Mouse (Mus musculus) midbrain, embryonic 16.5 days (tissue): ENCODE data around the gene Zfp987. TPM values are rescaled to one million over a fixed set of nuclear protein-coding genes. Genes with fewer than 3 reads are reported as not detected.
"Not testable (repeated sequence)": the region's sequence is repeated elsewhere in the genome, so short reads cannot be mapped to it uniquely, and the experiment has no call there.

Experiments used
- ATAC-seq: fragments of 200-750 bp; cut with Nextera tagmentation; 2 replicates; pipeline ENCODE4 v1.8.0; 2017; ENCODE audit warnings: moderate TSS enrichment
- H3K27ac ChIP-seq: fragments of 300-500 bp; sonication (generic); 2 replicates; pipeline ENCODE4 v1.5.1; 2014; ENCODE audit warnings: mild to moderate bottlenecking, low read length, mixed read lengths
- H3K27me3 ChIP-seq: fragments of 300-500 bp; sonication (generic); 2 replicates; pipeline ENCODE4 v1.6.1; 2014; ENCODE audit warnings: low read depth, low read length, mixed read lengths; ENCODE audit not compliant: control insufficient read depth, insufficient read depth
- H3K36me3 ChIP-seq: fragments of 300-500 bp; sonication (generic); 2 replicates; pipeline ENCODE4 v1.6.1; 2014; ENCODE audit warnings: mild to moderate bottlenecking, low read length, moderate library complexity, mixed read lengths; ENCODE audit not compliant: control insufficient read depth, insufficient read depth
- H3K4me1 ChIP-seq: fragments of 300-500 bp; sonication (generic); 2 replicates; pipeline ENCODE4 v1.6.1; 2014; ENCODE audit warnings: mild to moderate bottlenecking, low read length, mixed read lengths; ENCODE audit not compliant: control insufficient read depth, insufficient read depth
- H3K4me2 ChIP-seq: fragments of 300-500 bp; sonication (generic); 2 replicates; pipeline ENCODE4 v1.6.1; 2014; ENCODE audit warnings: mild to moderate bottlenecking, low read length, mixed read lengths
- H3K4me3 ChIP-seq: fragments of 300-500 bp; sonication (generic); 2 replicates; pipeline ENCODE4 v1.5.1; 2014; ENCODE audit warnings: low read depth, mild to moderate bottlenecking, low read length, moderate library complexity, mixed read lengths
- H3K9ac ChIP-seq: fragments of 300-500 bp; sonication (generic); 2 replicates; pipeline ENCODE4 v1.6.1; 2014; ENCODE audit warnings: low read depth, low read length, mixed read lengths
- H3K9me3 ChIP-seq: fragments of 300-500 bp; sonication (generic); replicated peaks from 2 replicates; pipeline ENCODE4 v1.6.1; 2014; ENCODE audit warnings: mild to moderate bottlenecking, low read length, mixed read lengths; ENCODE audit not compliant: control insufficient read depth, poor library complexity, severe bottlenecking
- WGBS: fragments of 180-500 bp; shearing (Covaris S2); extraction: QIAGEN DNeasy Blood & Tissue Kit; methylation state at CpG from one replicate; pipeline ENCODE4 v1.1.7; 2014; 5-methylcytosine and 5-hydroxymethylcytosine counted together
- polyA plus RNA-seq: library from polyadenylated mRNA; unstranded; fragments of >200 nt; fragmentation: Nextera tagmentation; extraction: Ambion mirVana; gene quantifications from 2 replicates; pipeline ENCODE4 v1.2.1, GENCODE M21; 2015

Zfp987 gene
- not detected in 2 replicates for polyA plus RNA-seq

DNA sequence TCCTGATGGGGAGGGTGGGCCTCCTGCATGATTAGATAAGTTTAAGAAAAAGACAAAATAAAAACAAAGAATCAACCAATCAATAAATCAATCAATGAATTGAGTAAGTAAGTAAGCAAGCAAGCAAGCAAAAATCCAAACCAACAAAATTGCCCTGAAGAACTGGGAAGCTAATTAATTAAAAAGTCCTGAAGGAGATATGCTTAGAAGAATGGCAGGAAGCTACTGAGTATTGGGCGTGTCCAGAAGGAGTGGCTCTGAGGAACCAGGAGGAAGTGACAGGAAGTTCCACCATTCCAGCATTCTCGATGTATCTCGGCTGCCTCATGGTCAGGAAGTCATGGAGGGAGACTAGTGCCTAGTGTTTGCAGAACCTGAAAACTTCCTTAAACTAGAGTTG, at the start of gene Zfp987:
Gene Zfp987, plus strand, starts transcription at position 301 of the 400 bp plus-strand sequence.
- H3K36me3 ChIP-seq, H3K9ac ChIP-seq, H3K4me3 ChIP-seq, ATAC-seq, H3K9me3 ChIP-seq, H3K27ac ChIP-seq, H3K4me2 ChIP-seq, H3K4me1 ChIP-seq, H3K27me3 ChIP-seq: not testable (repeated sequence)
- WGBS, result 67% methylated on average over 1 of the region's 3 CpGs

DNA sequence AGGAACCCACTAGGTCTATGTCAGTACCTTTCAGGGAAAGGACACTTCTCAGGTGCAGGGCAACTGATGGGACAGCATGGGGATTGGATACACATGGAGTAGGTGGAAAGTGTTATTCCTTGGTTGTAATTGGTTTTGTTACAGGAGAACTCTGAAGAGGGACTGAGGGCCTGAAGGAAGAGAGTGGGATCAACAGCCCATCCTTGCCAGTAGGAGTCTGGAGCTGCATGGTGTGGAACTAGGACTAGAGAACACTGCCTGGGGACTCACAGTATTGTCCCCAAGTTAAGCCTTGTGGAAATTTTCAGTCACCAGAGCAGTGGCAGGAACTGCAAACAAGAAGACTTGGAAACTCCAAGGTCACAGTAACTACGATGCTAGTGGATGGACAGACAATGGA, 44.6 kb upstream of the Zfp987 start:
- not testable (repeated sequence) for H3K4me2 ChIP-seq, H3K9ac ChIP-seq, ATAC-seq, H3K27ac ChIP-seq, H3K36me3 ChIP-seq, H3K4me3 ChIP-seq, H3K27me3 ChIP-seq, H3K4me1 ChIP-seq
- H3K9me3 ChIP-seq, result peaks cover 28% of the 10 kb centered on the region
- WGBS, result 88% methylated on average over 1 of the region's 1 CpGs

DNA sequence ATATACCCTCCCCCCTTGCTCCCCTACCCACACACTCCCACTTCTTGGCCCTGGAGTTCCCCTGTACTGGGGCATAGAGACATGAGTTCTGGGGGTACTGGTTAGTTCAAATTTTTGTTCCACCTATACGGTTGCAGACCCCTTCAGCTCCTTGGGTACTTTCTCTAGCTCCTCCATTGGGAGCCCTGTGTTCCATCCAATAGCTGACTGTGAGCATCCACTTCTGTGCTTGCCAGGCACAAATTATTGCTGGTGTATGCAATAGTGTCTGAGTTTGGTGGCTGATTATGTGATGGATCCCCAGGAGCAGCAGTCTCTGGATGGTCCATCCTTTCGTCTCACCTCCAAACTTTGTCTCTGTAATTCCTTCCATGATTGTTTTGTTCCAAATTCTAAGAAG, 43.7 kb upstream of the Zfp987 start:
- not testable (repeated sequence) for H3K4me2 ChIP-seq, H3K36me3 ChIP-seq, H3K27me3 ChIP-seq, H3K9ac ChIP-seq, ATAC-seq, H3K27ac ChIP-seq, H3K4me1 ChIP-seq, H3K4me3 ChIP-seq
- WGBS, result 82% methylated on average over 2 of the region's 2 CpGs
- H3K9me3 ChIP-seq, result peaks cover 30% of the 10 kb centered on the region

DNA sequence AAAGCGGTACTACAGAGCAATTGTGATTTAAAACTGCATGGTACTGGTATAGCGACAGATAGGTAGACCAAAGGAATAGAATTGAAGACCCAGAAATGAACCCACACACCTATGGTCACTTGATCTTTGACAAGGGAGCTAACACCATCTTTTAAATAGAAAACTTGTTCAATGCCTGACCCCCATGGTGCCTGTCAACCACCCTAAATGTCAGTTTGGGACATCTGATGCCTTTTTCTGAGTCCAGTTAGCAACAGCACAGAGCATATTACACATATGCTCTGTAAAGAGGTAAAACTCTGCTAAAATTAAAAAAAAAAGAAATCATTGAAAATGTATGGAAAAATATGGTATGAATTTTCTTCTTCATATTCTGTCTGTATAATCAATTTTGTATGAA, 41.8 kb upstream of the Zfp987 start:
- H3K27ac ChIP-seq, result no peak overlapping the region
- no peak for ATAC-seq
- no peak overlapping the region for H3K4me2 ChIP-seq
- H3K36me3 ChIP-seq, result no peaks in the 10 kb centered on the region
- peaks cover 42% of the 10 kb centered on the region for H3K9me3 ChIP-seq
- H3K9ac ChIP-seq, result no peak overlapping the region
- no peak overlapping the region for H3K4me3 ChIP-seq
- H3K4me1 ChIP-seq, result no peaks in the 10 kb centered on the region
- H3K27me3 ChIP-seq, result no peaks in the 10 kb centered on the region
- 75% methylated on average over 2 of the region's 2 CpGs for WGBS

DNA sequence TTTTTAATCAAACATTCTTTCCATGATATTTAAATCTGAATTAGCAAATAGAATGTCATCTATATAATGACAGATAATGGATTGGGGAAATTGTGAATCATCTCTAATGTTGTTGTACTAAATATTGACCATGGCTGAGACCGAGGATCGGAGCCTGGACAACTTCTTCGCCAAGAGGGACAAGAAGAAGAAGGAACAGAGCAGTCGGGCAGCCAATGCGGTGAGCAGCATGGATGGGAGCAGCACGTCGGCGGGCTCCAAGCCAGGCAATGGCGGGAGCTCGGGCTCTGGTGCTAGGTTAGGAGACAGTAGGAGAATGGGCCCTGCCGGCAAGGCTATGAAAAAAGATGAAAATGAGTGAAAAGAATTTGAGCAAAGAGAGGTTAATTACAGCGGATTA, 38.5 kb upstream of the Zfp987 start:
- H3K4me1 ChIP-seq, H3K4me3 ChIP-seq, ATAC-seq, H3K4me2 ChIP-seq, H3K9ac ChIP-seq, H3K36me3 ChIP-seq, H3K27ac ChIP-seq, H3K27me3 ChIP-seq: not testable (repeated sequence)
- peaks cover 38% of the 10 kb centered on the region for H3K9me3 ChIP-seq
- WGBS, result 87% methylated on average over 12 of the region's 12 CpGs

DNA sequence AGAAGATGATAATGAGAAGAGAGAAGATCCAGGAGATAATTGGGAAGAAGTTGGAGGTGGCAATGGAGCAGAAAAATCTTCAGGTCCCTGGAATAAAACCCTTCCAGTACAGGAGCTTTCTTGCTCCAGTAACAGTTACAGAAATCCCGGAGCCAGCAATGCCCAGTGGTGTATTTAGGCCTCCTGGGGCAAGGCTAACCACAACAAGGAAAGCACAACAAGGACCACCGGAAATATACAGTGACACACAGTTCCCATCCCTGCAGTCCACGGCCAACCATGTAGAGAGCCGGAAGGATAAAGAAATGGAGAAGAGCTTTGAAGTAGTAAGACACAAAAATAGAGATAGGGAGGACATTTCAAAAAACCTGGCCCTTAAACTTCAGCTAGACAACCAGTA, 38.0 kb upstream of the Zfp987 start:
- peaks cover 36% of the 10 kb centered on the region for H3K9me3 ChIP-seq
- H3K4me1 ChIP-seq, H3K9ac ChIP-seq, ATAC-seq, H3K36me3 ChIP-seq, H3K4me2 ChIP-seq, H3K27me3 ChIP-seq, H3K27ac ChIP-seq, H3K4me3 ChIP-seq: not testable (repeated sequence)
- WGBS, result 89% methylated on average over 4 of the region's 4 CpGs

DNA sequence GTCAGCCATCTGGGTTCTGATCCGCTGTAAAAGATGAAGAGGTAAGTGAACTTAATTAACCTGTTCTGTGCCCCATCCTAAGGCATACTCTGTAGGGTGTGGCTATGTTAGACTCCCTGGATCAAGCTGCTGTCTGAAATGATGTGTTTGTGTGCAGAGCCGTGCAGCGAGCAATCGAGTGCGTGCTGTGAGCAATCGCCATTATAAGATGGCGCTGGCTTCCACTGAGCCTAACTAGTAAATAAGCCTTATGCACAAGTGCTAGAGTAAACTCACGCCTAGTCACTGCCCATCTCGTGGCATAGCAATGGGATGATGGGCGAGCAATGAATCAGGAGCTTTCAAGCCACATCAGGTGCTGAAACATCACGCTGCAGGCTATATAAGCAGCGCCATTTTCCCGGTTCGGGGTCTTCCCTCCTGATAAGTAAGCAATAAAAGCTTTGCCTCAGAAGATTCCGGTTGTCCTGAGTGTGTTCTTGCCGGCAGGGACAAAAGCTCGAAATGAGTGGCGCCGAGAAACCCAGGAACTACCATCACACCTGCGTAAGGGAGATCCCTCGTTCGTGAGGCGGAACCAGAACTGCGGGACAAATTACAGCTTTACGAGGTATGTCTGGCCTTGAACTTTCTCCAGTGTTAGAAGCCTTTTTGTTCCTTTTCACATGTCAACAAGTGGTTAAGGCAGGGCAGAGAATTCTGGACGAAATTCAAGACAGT, 37.0 kb upstream of the Zfp987 start:
- not testable (repeated sequence) for H3K9ac ChIP-seq, H3K27ac ChIP-seq, ATAC-seq, H3K4me2 ChIP-seq, H3K36me3 ChIP-seq, H3K4me1 ChIP-seq, H3K4me3 ChIP-seq, H3K27me3 ChIP-seq
- H3K9me3 ChIP-seq, result peaks cover 34% of the 10 kb centered on the region
- 92% methylated on average over 25 of the region's 26 CpGs for WGBS

DNA sequence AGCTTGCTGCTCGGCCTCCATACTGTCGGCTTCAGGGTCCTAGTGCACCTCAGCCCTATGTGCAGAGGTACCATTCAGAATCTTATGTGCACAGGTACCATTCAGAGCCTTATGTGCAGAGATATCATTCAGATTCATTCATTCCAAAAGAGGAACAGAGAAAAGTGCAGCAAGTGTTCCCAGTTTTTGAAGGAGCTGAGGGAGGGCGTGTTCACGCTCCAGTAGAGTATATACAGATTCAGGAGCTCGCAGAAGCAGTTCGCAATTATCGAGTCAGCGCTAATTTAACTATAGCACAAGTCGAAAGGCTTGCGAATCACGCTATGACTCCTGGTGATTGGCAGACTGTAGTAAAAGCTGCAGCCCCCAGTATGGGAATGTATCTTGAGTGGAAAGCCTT, 36.0 kb upstream of the Zfp987 start:
- not testable (repeated sequence) for H3K9ac ChIP-seq, H3K4me1 ChIP-seq, H3K27me3 ChIP-seq, H3K4me2 ChIP-seq, H3K4me3 ChIP-seq, ATAC-seq, H3K27ac ChIP-seq, H3K36me3 ChIP-seq
- peaks cover 29% of the 10 kb centered on the region for H3K9me3 ChIP-seq
- 94% methylated on average over 11 of the region's 11 CpGs for WGBS

DNA sequence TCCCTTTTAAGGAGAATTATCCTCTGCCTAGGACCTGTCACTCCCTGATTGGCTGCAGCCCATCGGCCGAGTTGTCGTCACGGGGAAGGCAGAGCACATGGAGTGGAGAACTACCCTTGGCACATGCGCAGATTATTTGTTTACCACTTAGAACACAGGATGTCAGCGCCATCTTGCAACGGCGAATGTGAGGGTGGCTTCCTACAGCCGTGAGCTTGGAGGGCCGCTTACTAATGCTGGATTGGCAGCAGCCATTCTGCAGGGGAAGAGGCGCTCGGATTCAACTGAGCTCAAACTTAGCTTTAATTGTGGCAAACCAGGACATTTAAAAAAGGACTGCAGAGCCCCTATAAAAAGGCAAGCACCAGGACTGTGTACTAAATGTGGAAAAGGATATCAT, 35.1 kb upstream of the Zfp987 start:
- peaks cover 28% of the 10 kb centered on the region for H3K9me3 ChIP-seq
- not testable (repeated sequence) for ATAC-seq, H3K4me2 ChIP-seq, H3K27ac ChIP-seq, H3K4me3 ChIP-seq, H3K27me3 ChIP-seq, H3K36me3 ChIP-seq, H3K9ac ChIP-seq, H3K4me1 ChIP-seq
- WGBS, result 92% methylated on average over 12 of the region's 12 CpGs
